Mouse (Mus musculus) CH12.LX (cell line): ENCODE measurements at regions not wholly inside any gene's neighbourhood (a gene's known extent, or its start where the extent isn't known, plus 50 kb on each side); places are given as distances from the start of the nearest gene placed in this dataset.

Experiments used
- DNase-seq: peaks from one replicate; pipeline ENCODE4 v3.0.0-alpha.2; 2013; ENCODE audit errors: extremely low read depth
- H3K27ac ChIP-seq: 2 replicates; pipeline ENCODE4 v1.5.1; 2012; ENCODE audit warnings: low read depth, mild to moderate bottlenecking, control low read depth, moderate library complexity; ENCODE audit not compliant: insufficient read depth
- H3K27me3 ChIP-seq: replicated peaks from 2 replicates; pipeline ENCODE3; 2012; ENCODE audit warnings: inconsistent platforms
- H3K36me3 ChIP-seq, 2 experiments: replicated peaks in 1 of 2; 2 replicates each; pipeline versions ENCODE3 to v1.6.1; 2012; ENCODE audit warnings: inconsistent platforms in 1 of 2, low read length in 1 of 2, mild to moderate bottlenecking in 1 of 2, mixed read lengths in 1 of 2, moderate library complexity in 1 of 2; ENCODE audit not compliant: control insufficient read depth in 1 of 2, insufficient read depth in 1 of 2
- H3K4me1 ChIP-seq, 2 experiments: 2 replicates each; pipeline ENCODE4 v1.6.1; 2012; ENCODE audit warnings: inconsistent platforms in 1 of 2, moderate library complexity in 1 of 2; ENCODE audit not compliant: insufficient read depth in 2 of 2, control insufficient read depth in 1 of 2
- H3K4me2 ChIP-seq: 2 replicates; pipeline ENCODE4 v1.6.1; 2012; ENCODE audit warnings: low read depth, mild to moderate bottlenecking, control low read depth; ENCODE audit not compliant: poor library complexity, insufficient read depth, severe bottlenecking
- H3K4me3 ChIP-seq, 3 experiments: fragments of 150-350 bp in 1 of 3; sonication (generic) in 1 of 3; replicated peaks in 1 of 3; 2 replicates each; pipeline versions ENCODE3 to v1.5.1; 2011 to 2012; ENCODE audit warnings: low read depth in 2 of 3, low read length in 2 of 3, mild to moderate bottlenecking in 2 of 3, moderate library complexity in 2 of 3, control low read depth in 1 of 3, improper control_type of control experiment in 1 of 3, inconsistent platforms in 1 of 3, mixed read lengths in 1 of 3; ENCODE audit not compliant: poor library complexity in 1 of 3
- H3K79me2 ChIP-seq: replicated peaks from 2 replicates; pipeline ENCODE4 v1.6.1; 2012; ENCODE audit warnings: mild to moderate bottlenecking, moderate library complexity; ENCODE audit not compliant: control insufficient read depth, poor library complexity, insufficient read depth, severe bottlenecking; ENCODE audit errors: extremely low read depth
- H3K9ac ChIP-seq: 2 replicates; pipeline ENCODE4 v1.6.1; 2012; ENCODE audit warnings: low read depth, mild to moderate bottlenecking, control low read depth, moderate library complexity; ENCODE audit not compliant: insufficient read depth
- H3K9me3 ChIP-seq: replicated peaks from 2 replicates; pipeline ENCODE3; 2012; ENCODE audit warnings: low read length, inconsistent platforms, mixed read lengths
- BHLHE40 ChIP-seq: IDR thresholded peaks from 2 replicates; pipeline ENCODE4 v1.6.1; 2011; ENCODE audit warnings: mild to moderate bottlenecking, low read depth, low read length, improper control_type of control experiment
- CHD1 ChIP-seq: IDR thresholded peaks from 2 replicates; pipeline ENCODE4 v1.6.1; 2012; ENCODE audit warnings: low read depth, low read length, improper control_type of control experiment, inconsistent platforms
- CHD2 ChIP-seq: IDR thresholded peaks from 2 replicates; pipeline ENCODE4 v1.6.1; 2011; ENCODE audit warnings: low read length, improper control_type of control experiment
- CTCF ChIP-seq, 2 experiments: IDR thresholded peaks in 1 of 2; conservative IDR thresholded peaks in 1 of 2; 2 replicates each; pipeline ENCODE4 v1.5.1; 2011 to 2012; ENCODE audit warnings: low read depth in 2 of 2, low read length in 2 of 2, improper control_type of control experiment in 1 of 2, inconsistent platforms in 1 of 2, mild to moderate bottlenecking in 1 of 2, moderate library complexity in 1 of 2
- E2F4 ChIP-seq: IDR thresholded peaks from 2 replicates; pipeline ENCODE4 v1.6.1; 2011; ENCODE audit warnings: low read depth, low read length, improper control_type of control experiment; ENCODE audit not compliant: insufficient replicate concordance
- ELF1 ChIP-seq: IDR thresholded peaks from 2 replicates; pipeline ENCODE4 v1.6.1; 2014; ENCODE audit warnings: low read depth, mild to moderate bottlenecking, inconsistent platforms, low read length, improper control_type of control experiment
- EP300 ChIP-seq: IDR thresholded peaks from 2 replicates; pipeline ENCODE4 v1.6.1; 2011; ENCODE audit warnings: low read length, improper control_type of control experiment
- ETS1 ChIP-seq: conservative IDR thresholded peaks from 2 replicates; pipeline ENCODE4 v1.6.1; 2012; ENCODE audit warnings: low read depth, mild to moderate bottlenecking, inconsistent platforms, low read length, improper control_type of control experiment, moderate library complexity
- GABPA ChIP-seq: IDR thresholded peaks from 2 replicates; pipeline ENCODE4 v1.6.1; 2012; ENCODE audit warnings: low read depth, low read length, improper control_type of control experiment, inconsistent platforms; ENCODE audit not compliant: insufficient replicate concordance
- HCFC1 ChIP-seq: IDR thresholded peaks from 2 replicates; pipeline ENCODE4 v1.6.1; 2012; ENCODE audit warnings: low read depth, mild to moderate bottlenecking, inconsistent platforms, low read length, improper control_type of control experiment
- IRF4 ChIP-seq: IDR thresholded peaks from 2 replicates; pipeline ENCODE4 v1.6.1; 2014; ENCODE audit warnings: low read depth, mild to moderate bottlenecking, inconsistent platforms, low read length, improper control_type of control experiment
- JUN ChIP-seq: IDR thresholded peaks from 2 replicates; pipeline ENCODE4 v1.6.1; 2011; ENCODE audit warnings: low read depth, mild to moderate bottlenecking, low read length, improper control_type of control experiment, moderate library complexity; ENCODE audit not compliant: insufficient read depth
- JUND ChIP-seq: conservative IDR thresholded peaks from 2 replicates; pipeline ENCODE4 v1.6.1; 2011; ENCODE audit warnings: low read depth, low read length, improper control_type of control experiment
- KAT2A ChIP-seq: IDR thresholded peaks from 2 replicates; pipeline ENCODE4 v1.6.1; 2012; ENCODE audit warnings: low read length, improper control_type of control experiment, inconsistent platforms; ENCODE audit not compliant: insufficient replicate concordance
- MAFK ChIP-seq: IDR thresholded peaks from 2 replicates; pipeline ENCODE4 v1.6.1; 2011; ENCODE audit warnings: low read length, improper control_type of control experiment; ENCODE audit not compliant: insufficient replicate concordance
- MAX ChIP-seq: IDR thresholded peaks from 2 replicates; pipeline ENCODE4 v1.6.1; 2011; ENCODE audit warnings: low read length, improper control_type of control experiment
- MAZ ChIP-seq: IDR thresholded peaks from 2 replicates; pipeline ENCODE4 v1.6.1; 2012; ENCODE audit warnings: low read depth, mild to moderate bottlenecking, inconsistent platforms, low read length, improper control_type of control experiment, moderate library complexity
- MEF2A ChIP-seq: IDR thresholded peaks from 2 replicates; pipeline ENCODE4 v1.6.1; 2014; ENCODE audit warnings: low read depth, mild to moderate bottlenecking, inconsistent platforms, low read length, improper control_type of control experiment, borderline replicate concordance
- MXI1 ChIP-seq: IDR thresholded peaks from 2 replicates; pipeline ENCODE4 v1.6.1; 2011; ENCODE audit warnings: mild to moderate bottlenecking, low read depth, low read length, improper control_type of control experiment
- MYC ChIP-seq: IDR thresholded peaks from 2 replicates; pipeline ENCODE4 v1.6.1; 2011; ENCODE audit warnings: low read depth, mild to moderate bottlenecking, improper control_type of control experiment, low read length
- NELFE ChIP-seq: IDR thresholded peaks from 2 replicates; pipeline ENCODE4 v1.6.1; 2011; ENCODE audit warnings: low read depth, low read length, improper control_type of control experiment
- NRF1 ChIP-seq: IDR thresholded peaks from 2 replicates; pipeline ENCODE4 v1.6.1; 2014; ENCODE audit warnings: low read depth, mild to moderate bottlenecking, inconsistent platforms, low read length, improper control_type of control experiment, moderate library complexity
- PAX5 ChIP-seq: IDR thresholded peaks from 2 replicates; pipeline ENCODE4 v1.6.1; 2012; ENCODE audit warnings: low read length, inconsistent platforms, mixed read lengths
- POLR2A ChIP-seq: IDR thresholded peaks from 2 replicates; pipeline ENCODE4 v1.6.1; 2011; ENCODE audit warnings: low read depth, mild to moderate bottlenecking, improper control_type of control experiment, low read length
- POLR2AphosphoS2 ChIP-seq: IDR thresholded peaks from 2 replicates; pipeline ENCODE4 v1.6.1; 2011; ENCODE audit warnings: low read depth, low read length, improper control_type of control experiment
- RAD21 ChIP-seq: IDR thresholded peaks from 2 replicates; pipeline ENCODE4 v1.6.1; 2011; ENCODE audit warnings: low read depth, mild to moderate bottlenecking, low read length, improper control_type of control experiment, moderate library complexity
- RCOR1 ChIP-seq: conservative IDR thresholded peaks from 2 replicates; pipeline ENCODE4 v1.6.1; 2012; ENCODE audit warnings: low read depth, mild to moderate bottlenecking, inconsistent platforms, low read length, improper control_type of control experiment
- SIN3A ChIP-seq: IDR thresholded peaks from 2 replicates; pipeline ENCODE4 v1.6.1; 2012; ENCODE audit warnings: low read length, improper control_type of control experiment, inconsistent platforms
- SMC3 ChIP-seq: IDR thresholded peaks from 2 replicates; pipeline ENCODE4 v1.6.1; 2011; ENCODE audit warnings: low read depth, low read length, improper control_type of control experiment
- TBP ChIP-seq: conservative IDR thresholded peaks from 2 replicates; pipeline ENCODE4 v1.6.1; 2011; ENCODE audit warnings: low read depth, low read length, improper control_type of control experiment
- TCF12 ChIP-seq: IDR thresholded peaks from 2 replicates; pipeline ENCODE4 v1.6.1; 2014; ENCODE audit warnings: low read depth, mild to moderate bottlenecking, inconsistent platforms, low read length, improper control_type of control experiment
- UBTF ChIP-seq: IDR thresholded peaks from 2 replicates; pipeline ENCODE4 v1.6.1; 2012; ENCODE audit warnings: low read depth, mild to moderate bottlenecking, inconsistent platforms, low read length, improper control_type of control experiment, moderate library complexity
- USF1 ChIP-seq: IDR thresholded peaks from 2 replicates; pipeline ENCODE4 v1.6.1; 2014; ENCODE audit warnings: low read depth, mild to moderate bottlenecking, inconsistent platforms, low read length, improper control_type of control experiment
- USF2 ChIP-seq: conservative IDR thresholded peaks from 2 replicates; pipeline ENCODE4 v1.6.1; 2011; ENCODE audit warnings: low read depth, low read length, improper control_type of control experiment
- ZC3H11A ChIP-seq: IDR thresholded peaks from 2 replicates; pipeline ENCODE4 v1.6.1; 2012; ENCODE audit warnings: low read depth, mild to moderate bottlenecking, inconsistent platforms, low read length, improper control_type of control experiment
- ZKSCAN1 ChIP-seq: IDR thresholded peaks from 2 replicates; pipeline ENCODE4 v1.6.1; 2012; ENCODE audit warnings: low read depth, inconsistent platforms, low read length, improper control_type of control experiment, borderline replicate concordance
- ZMIZ1 ChIP-seq: IDR thresholded peaks from 2 replicates; pipeline ENCODE4 v1.6.1; 2012; ENCODE audit warnings: low read depth, mild to moderate bottlenecking, inconsistent platforms, low read length, improper control_type of control experiment
- ZNF384 ChIP-seq: IDR thresholded peaks from 2 replicates; pipeline ENCODE4 v1.6.1; 2012; ENCODE audit warnings: low read depth, low read length, improper control_type of control experiment, inconsistent platforms
- dilution Hi-C: fragments of 300-500 bp; cut with MboI; formaldehyde crosslinking; loops from 2 replicates; pipeline ENCODE4 v1.14.3; 2020; ENCODE audit warnings: low sequenced_read_pairs; ENCODE audit not compliant: extremely low pct_unique_long_range_greater_than_20kb, extremely low pct_ligation_motif_present
- in situ Hi-C: fragments of 300-500 bp; cut with MboI; formaldehyde crosslinking; loops from 3 replicates; pipeline ENCODE4 v1.14.3; 2019; ENCODE audit warnings: low sequenced_read_pairs, low pct_ligation_motif_present, low pct_unique_long_range_greater_than_20kb, mixed read lengths

DNA sequence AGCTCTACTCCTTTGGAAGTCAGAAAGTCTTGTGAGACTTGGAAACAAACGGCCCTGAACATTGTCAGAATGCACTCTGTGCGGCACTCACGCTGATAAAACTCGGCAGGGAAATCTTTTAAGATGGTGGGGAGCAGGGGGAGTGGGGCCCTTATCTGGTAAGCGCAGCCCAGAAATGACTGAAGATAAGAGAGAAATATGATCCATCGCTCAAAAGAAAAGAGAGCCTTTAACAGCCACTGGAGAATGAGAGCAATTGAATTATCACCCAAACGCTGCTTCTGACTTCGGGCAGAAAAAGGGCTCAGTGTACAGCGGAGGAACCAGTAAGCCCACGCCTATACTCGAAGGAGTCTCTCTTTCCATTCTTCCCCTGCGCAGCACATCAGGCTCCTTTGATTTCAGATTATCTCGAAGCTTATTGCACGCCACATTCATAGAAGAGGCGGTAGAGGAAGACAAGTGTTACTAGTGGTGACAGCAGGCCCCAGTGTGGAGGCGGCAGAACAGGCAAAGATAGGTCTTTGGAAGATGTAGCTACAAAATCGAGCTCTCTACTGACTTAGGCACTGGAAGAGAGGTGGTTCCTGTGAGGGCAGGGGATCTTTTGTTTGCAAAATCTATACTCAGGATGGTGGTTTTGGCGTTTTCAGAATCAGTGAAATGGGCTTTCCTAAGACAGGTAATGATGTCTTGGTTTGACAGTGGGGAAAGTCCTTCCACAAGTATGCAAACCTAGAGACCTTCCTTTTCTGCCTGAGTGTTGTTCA lies 174.6 kb upstream of the Tab2 start:
- Histone ChIP-seq H3K27ac (peak overlapping the region; percentile 98), H3K27me3 (no peaks in the 10 kb centered on the region), H3K4me3 (peak overlapping the region in 2 of 3 experiments; percentile 27 to 35), H3K9ac (peak overlapping the region; percentile 68), H3K36me3 (no peaks in the 10 kb centered on the region), H3K79me2 (no peaks in the 10 kb centered on the region), H3K4me1 (peaks cover 29 to 66% of the 10 kb centered on the region in 2 experiments), H3K9me3 (no peaks in the 10 kb centered on the region), H3K4me2 (peak overlapping the region; percentile 88)
- dilution Hi-C loops = no loop called here
- peak; percentile 84 for TF ChIP-seq JUN
- peak; percentile 92 for TF ChIP-seq MEF2A
- TF ChIP-seq USF1 = no peak
- peak; percentile 99 for TF ChIP-seq IRF4
- TF ChIP-seq E2F4 = no peak
- TF ChIP-seq ETS1 = peak; percentile 81
- TF ChIP-seq MAX = no peak
- TF ChIP-seq NELFE = 0 out of 2 replicates have a peak, but pooled peaks have one; percentile 34
- peak; percentile 67 for TF ChIP-seq SIN3A
- peak; percentile 81 for TF ChIP-seq CHD2
- peak; percentile 85 for TF ChIP-seq JUND
- TF ChIP-seq BHLHE40 = peak; percentile 75
- no peak; the same call in 1 of the 2 replicates for TF ChIP-seq HCFC1
- no peak for TF ChIP-seq USF2
- TF ChIP-seq GABPA = no peak
- TF ChIP-seq SMC3 = no peak
- no peak; the same call in 1 of the 2 replicates for TF ChIP-seq MAZ
- peak; percentile 47; the same call in 1 of the 2 replicates for TF ChIP-seq TBP
- TF ChIP-seq ZC3H11A = no peak
- TF ChIP-seq TCF12 = peak; percentile 90
- TF ChIP-seq RCOR1 = peak; percentile 92
- peak; percentile 96 for TF ChIP-seq EP300
- TF ChIP-seq CTCF (conservative IDR thresholded peaks at IDR 0.05 in 1 of 2, IDR thresholded peaks at IDR 0.05 in 1 of 2; ENCODE audit: low read depth in 2 of 2, low read length in 2 of 2) = no peak
- peak; percentile 37; the same call in 1 of the 2 replicates for TF ChIP-seq MYC
- peak; percentile 55 for TF ChIP-seq MXI1
- peak; percentile 76 for TF ChIP-seq MAFK
- peak; percentile 53 for TF ChIP-seq POLR2A
- TF ChIP-seq KAT2A = no peak
- peak; percentile 4 for TF ChIP-seq RAD21
- no peak for TF ChIP-seq NRF1
- peak; percentile 27; the same call in 1 of the 2 replicates for TF ChIP-seq ZMIZ1
- no peak for TF ChIP-seq ZNF384
- no peak for TF ChIP-seq ZKSCAN1
- TF ChIP-seq POLR2AphosphoS2 = no peak
- TF ChIP-seq ELF1 = 0 out of 2 replicates have a peak, but pooled peaks have one; percentile 11
- no peak for TF ChIP-seq PAX5
- TF ChIP-seq CHD1 = no peak
- no peak; the same call in 1 of the 2 replicates for TF ChIP-seq UBTF
- in situ Hi-C loops = no loop called here
- peak; percentile 78 for DNase-seq
